Mouse (Mus musculus) heart, adult 2 months (tissue): ENCODE measurements around the gene 9930104L06Rik. TPM values are rescaled to one million over a fixed set of nuclear protein-coding genes. Genes with fewer than 3 reads are reported as not detected.
"Not testable (repeated sequence)": the region's sequence is repeated elsewhere in the genome, so short reads cannot be mapped to it uniquely, and the experiment has no call there.

Experiments
- DNase-seq, 2 experiments: peaks; one replicate each; pipeline ENCODE4 v3.0.0; 2021
- H3K27ac ChIP-seq: fragments of 200-600 bp; 2 replicates; pipeline ENCODE4 v1.8.1; 2022
- H3K27me3 ChIP-seq: fragments of 200-500 bp; 2 replicates; pipeline ENCODE4 v1.6.1; 2012; ENCODE audit warnings: mild to moderate bottlenecking, low read length, inconsistent platforms, mixed read lengths; ENCODE audit not compliant: control insufficient read depth, insufficient read depth
- H3K36me3 ChIP-seq: fragments of 200-500 bp; 2 replicates; pipeline ENCODE4 v1.6.1; 2012; ENCODE audit warnings: low read length, inconsistent platforms; ENCODE audit not compliant: control insufficient read depth, insufficient read depth
- H3K4me1 ChIP-seq: fragments of 200-500 bp; 2 replicates; pipeline ENCODE4 v1.6.1; 2011; ENCODE audit warnings: low read length; ENCODE audit not compliant: control insufficient read depth, insufficient read depth
- H3K4me3 ChIP-seq: fragments of 200-600 bp; 2 replicates; pipeline ENCODE4 v1.8.1; 2022
- H3K79me2 ChIP-seq: fragments of 200-500 bp; replicated peaks from 2 replicates; pipeline ENCODE4 v1.6.1; 2012; ENCODE audit warnings: mild to moderate bottlenecking, inconsistent platforms, low read length, moderate library complexity, mixed read lengths; ENCODE audit not compliant: control insufficient read depth, insufficient read depth
- H3K9ac ChIP-seq: fragments of 200-500 bp; 2 replicates; pipeline ENCODE4 v1.6.1; 2012; ENCODE audit warnings: low read depth, mild to moderate bottlenecking, control low read depth, inconsistent platforms, low read length, mixed read lengths
- CTCF ChIP-seq: fragments of 200-600 bp; IDR thresholded peaks from 2 replicates; pipeline ENCODE4 v1.8.1; 2022; ENCODE audit warnings: antibody characterized with exemption, mild to moderate bottlenecking, moderate library complexity
- EP300 ChIP-seq: fragments of 200-500 bp; IDR thresholded peaks from 2 replicates; pipeline ENCODE4 v1.6.1; 2011; ENCODE audit warnings: low read depth, low read length, control low read depth; ENCODE audit not compliant: insufficient read depth
- POLR2A ChIP-seq: fragments of 200-500 bp; IDR thresholded peaks from 2 replicates; pipeline ENCODE4 v1.6.1; 2011; ENCODE audit warnings: mild to moderate bottlenecking, low read depth, low read length, control low read depth; ENCODE audit not compliant: insufficient read depth
- WGBS: fragments of 180-500 bp; shearing (Covaris S2); methylation state at CpG from one replicate; pipeline ENCODE4 v1.1.7; 2018; 5-methylcytosine and 5-hydroxymethylcytosine counted together
- intact Hi-C: fragments of 180-260 bp; cut with DNase I; formaldehyde crosslinking; loops from one replicate; pipeline ENCODE4 v1.15.1; 2025
- polyA plus RNA-seq: library from polyadenylated mRNA; depleted of rRNA; stranded (reverse); fragments of >200 nt; gene quantifications from 2 replicates; pipeline ENCODE4 v1.2.3, GENCODE M21; 2012
- total RNA-seq, 2 experiments: library from RNA; stranded (reverse); gene quantifications; 2 replicates each; pipeline ENCODE4 v1.2.3; 2021

The 9930104L06Rik gene
- total and polyA plus RNA-seq, 3 experiments = 5.9 to 8.4 (median 6.1) TPM

DNA sequence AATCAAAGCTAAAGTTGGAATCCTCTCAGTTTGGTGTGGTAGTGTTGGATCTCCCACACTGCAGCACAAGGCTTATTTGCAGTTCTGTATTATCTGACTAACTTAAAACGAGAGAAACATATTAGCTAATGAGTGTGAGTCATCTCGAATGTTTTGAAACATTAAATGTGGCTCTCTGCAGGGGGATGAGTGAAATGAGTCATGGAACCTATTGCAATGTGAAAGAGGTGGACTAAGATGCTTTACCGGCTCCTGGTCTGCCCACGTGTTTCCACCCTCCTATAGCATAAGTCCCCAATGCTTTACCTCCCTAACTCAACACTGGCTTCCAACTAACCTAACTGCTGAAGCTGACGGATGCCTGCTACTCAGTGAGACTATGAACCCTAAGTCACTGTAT lies 8.7 kb upstream of the 9930104L06Rik start:
- intact Hi-C loops = no loop called here
- DNase-seq = no peak
- Histone ChIP-seq H3K4me3 (no peak overlapping the region), H3K27me3 (no peaks in the 10 kb centered on the region), H3K27ac (no peak overlapping the region), H3K9ac (no peak overlapping the region), H3K79me2 (no peaks in the 10 kb centered on the region), H3K4me1 (no peaks in the 10 kb centered on the region), H3K36me3 (no peaks in the 10 kb centered on the region)
- TF ChIP-seq CTCF (no peak), POLR2A (no peak), EP300 (no peak)
- 88% methylated on average over 5 of the region's 5 CpGs for WGBS

DNA sequence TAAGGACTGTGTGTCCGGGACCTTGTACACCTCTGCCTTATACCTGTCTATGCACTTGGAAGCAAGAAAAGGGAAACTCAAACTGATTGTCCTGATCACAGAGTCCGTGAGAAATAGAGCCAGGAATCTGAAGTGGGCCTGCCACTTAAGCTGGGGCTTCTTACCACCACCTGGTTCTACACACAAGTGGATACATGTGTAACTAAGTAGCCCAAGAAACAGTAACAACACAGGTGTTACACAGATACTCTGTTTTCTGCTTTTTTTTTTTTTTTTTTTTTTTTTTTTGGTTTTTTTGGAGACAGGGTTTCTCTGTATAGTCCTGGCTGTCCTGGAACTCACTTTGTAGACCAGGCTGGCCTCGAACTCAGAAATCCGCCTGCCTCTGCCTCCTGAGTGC lies 2.4 kb downstream of the 9930104L06Rik start, which contains the start of gene Cdca8:
Gene Cdca8 (minus strand): TSS at position 101 of the 400 bp plus-strand sequence.
- not testable (repeated sequence) for H3K9ac ChIP-seq, H3K36me3 ChIP-seq, H3K27me3 ChIP-seq, H3K79me2 ChIP-seq, H3K4me1 ChIP-seq, H3K27ac ChIP-seq, DNase-seq, H3K4me3 ChIP-seq
- intact Hi-C loops = loop anchor here (5.0 kb wide), 2 partner anchors 87 to 137 kb away; partner anchors contain the start of genes 1110065P20Rik, Mtf1 and Yrdc
- WGBS = 96% methylated on average over 4 of the region's 4 CpGs

DNA sequence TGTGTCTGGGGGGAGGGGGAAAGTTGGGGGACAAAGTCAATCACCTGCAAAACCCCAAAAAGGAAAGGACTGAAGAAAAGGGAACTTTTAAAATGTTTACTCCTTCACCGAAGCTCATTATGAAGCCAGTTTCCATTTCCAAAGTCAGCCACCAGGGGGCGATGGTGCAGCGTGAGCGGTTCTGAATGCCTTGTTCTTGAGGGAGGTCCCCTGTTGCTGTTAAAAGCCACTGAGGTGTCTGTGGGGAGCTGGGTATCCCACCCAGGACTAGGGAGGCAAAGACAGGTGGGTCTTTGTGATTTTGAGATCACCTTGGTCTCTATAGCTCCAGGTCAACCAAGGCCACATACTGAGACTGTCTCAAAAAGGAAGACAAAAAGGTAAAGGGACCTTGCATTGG lies 6.2 kb downstream of the 9930104L06Rik start:
- H3K79me2 ChIP-seq = no peaks in the 10 kb centered on the region
- H3K27me3 ChIP-seq = no peaks in the 10 kb centered on the region
- peak; percentile 60 to 85 for DNase-seq
- WGBS = 8% methylated on average over 4 of the region's 4 CpGs
- no peak for TF ChIP-seq POLR2A
- TF ChIP-seq CTCF = peak; percentile 92
- TF ChIP-seq EP300 = 0 out of 2 replicates have a peak, but pooled peaks have one; percentile 65
- H3K4me1 ChIP-seq = no peaks in the 10 kb centered on the region
- no peak overlapping the region for H3K27ac ChIP-seq
- intact Hi-C loops = loop anchor here (1.0 kb wide), 2 partner anchors 116 to 156 kb away; no protein-coding TSS in a partner anchor
- H3K36me3 ChIP-seq = no peaks in the 10 kb centered on the region
- no peak overlapping the region for H3K9ac ChIP-seq
- H3K4me3 ChIP-seq = no peak overlapping the region

DNA sequence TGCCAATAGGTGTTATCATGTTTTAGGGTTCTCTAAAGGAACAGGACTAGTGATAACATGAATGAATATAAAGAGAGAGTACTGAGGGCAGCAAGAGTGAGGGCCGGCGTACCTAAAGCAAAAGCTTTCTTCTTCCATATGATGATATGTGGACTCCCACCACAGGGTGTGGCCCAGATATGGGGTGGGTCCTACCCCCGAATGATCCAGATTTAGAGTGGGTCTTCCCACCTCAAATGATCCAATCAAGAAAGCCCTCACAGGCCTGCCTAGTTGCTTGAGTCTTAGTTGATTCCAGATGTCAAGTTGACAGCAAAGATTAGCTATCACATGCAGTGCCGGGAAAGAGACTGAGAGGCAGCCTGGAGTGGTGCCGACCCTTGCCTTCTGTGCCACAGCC lies 6.9 kb downstream of the 9930104L06Rik start:
- no peak for TF ChIP-seq CTCF
- no peak for TF ChIP-seq EP300
- TF ChIP-seq POLR2A = no peak
- no peaks in the 10 kb centered on the region for H3K79me2 ChIP-seq
- no peaks in the 10 kb centered on the region for H3K4me1 ChIP-seq
- DNase-seq = no peak
- 66% methylated on average over 5 of the region's 5 CpGs for WGBS
- no peak overlapping the region for H3K27ac ChIP-seq
- intact Hi-C loops = loop anchor here (1.0 kb wide), 2 partner anchors 116 to 156 kb away; no protein-coding TSS in a partner anchor
- no peaks in the 10 kb centered on the region for H3K27me3 ChIP-seq
- H3K9ac ChIP-seq = no peak overlapping the region
- H3K4me3 ChIP-seq = no peak overlapping the region
- no peaks in the 10 kb centered on the region for H3K36me3 ChIP-seq

DNA sequence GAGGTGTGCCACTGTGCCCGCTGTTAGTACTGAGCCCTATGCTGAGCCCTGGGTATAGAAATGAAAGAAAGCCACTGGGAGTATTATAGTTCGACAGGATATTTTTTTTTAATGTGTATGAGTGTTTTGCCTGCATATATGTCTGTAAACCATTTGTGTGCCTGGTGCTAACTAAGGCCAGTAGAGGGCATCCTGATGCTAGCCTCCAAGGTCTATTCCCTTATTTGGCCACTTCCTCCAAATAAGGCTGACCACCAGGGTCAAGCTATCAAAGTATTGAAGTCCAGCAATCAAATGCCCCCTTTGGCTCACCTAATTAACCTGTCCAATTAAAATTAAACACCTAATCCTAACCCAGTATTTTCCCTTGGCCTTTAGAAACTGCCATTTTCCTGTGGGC lies 8.1 kb downstream of the 9930104L06Rik start:
- H3K9ac ChIP-seq = no peak overlapping the region
- H3K27ac ChIP-seq = no peak overlapping the region
- intact Hi-C loops = no loop called here
- H3K27me3 ChIP-seq = no peaks in the 10 kb centered on the region
- no peak for TF ChIP-seq POLR2A
- peak; percentile 48 for TF ChIP-seq CTCF
- TF ChIP-seq EP300 = no peak
- H3K4me1 ChIP-seq = no peaks in the 10 kb centered on the region
- whole genome bisulfite sequencing = 68% methylated on average over 2 of the region's 2 CpGs
- H3K79me2 ChIP-seq = no peaks in the 10 kb centered on the region
- no peak for DNase-seq
- no peak overlapping the region for H3K4me3 ChIP-seq
- H3K36me3 ChIP-seq = no peaks in the 10 kb centered on the region

DNA sequence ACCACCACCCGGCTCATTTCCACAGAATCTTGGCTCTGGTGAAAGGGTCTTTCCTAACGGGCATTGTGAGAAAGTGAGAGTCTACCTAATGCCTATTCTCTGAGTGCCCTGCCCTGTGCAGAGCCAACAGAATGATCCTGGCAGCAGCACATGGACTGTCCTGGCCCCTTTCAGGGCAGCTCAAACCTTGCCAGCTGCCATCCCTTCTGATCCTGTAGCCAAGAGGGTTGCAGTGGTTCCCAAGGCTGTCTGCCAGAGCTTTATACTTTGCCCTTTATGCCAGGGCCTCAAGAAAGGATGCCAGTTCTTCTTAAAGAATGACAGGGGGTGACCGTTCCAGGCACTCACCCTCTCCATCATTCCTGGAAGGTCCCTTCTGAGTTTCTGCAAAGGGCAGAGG lies 12.6 kb downstream of the 9930104L06Rik start:
- intact Hi-C loops = no loop called here
- Histone ChIP-seq H3K27me3 (no peaks in the 10 kb centered on the region), H3K4me1 (no peaks in the 10 kb centered on the region), H3K27ac (no peak overlapping the region), H3K9ac (no peak overlapping the region), H3K36me3 (no peaks in the 10 kb centered on the region), H3K79me2 (no peaks in the 10 kb centered on the region), H3K4me3 (no peak overlapping the region)
- DNase-seq = no peak
- TF ChIP-seq EP300 (no peak), POLR2A (no peak), CTCF (no peak)
- WGBS = 79% methylated on average over 3 of the region's 3 CpGs
